Mouse (Mus musculus): Measurements from ENCODE around the gene Glycam1.
"Not testable (repeated sequence)": the region's sequence is repeated elsewhere in the genome, so short reads cannot be mapped to it uniquely, and the experiment has no call there.

- not testable (repeated sequence) for TF ChIP-seq POLR2A (IDR thresholded peaks at IDR 0.05; ENCODE audit: control insufficient read depth in 1 of 2, insufficient read depth in 1 of 2, low read depth in 1 of 2, low read length in 2 of 2, poor library complexity in 1 of 2); CTCF (IDR thresholded peaks at IDR 0.05 in 2 of 3, conservative IDR thresholded peaks at IDR 0.05 in 1 of 3; ENCODE audit: control insufficient read depth in 1 of 3, insufficient read depth in 1 of 3, low read depth in 2 of 3, low read length in 3 of 3, poor library complexity in 1 of 3, severe bottlenecking in 1 of 3); TBP (IDR thresholded peaks at IDR 0.05; ENCODE audit: low read depth, low read length); GATA1 (IDR thresholded peaks at IDR 0.05; ENCODE audit: low read depth, low read length); ZMIZ1 (IDR thresholded peaks at IDR 0.05; ENCODE audit: low read depth, low read length); MXI1 (IDR thresholded peaks at IDR 0.05; ENCODE audit: low read depth, low read length); EP300 (IDR thresholded peaks at IDR 0.05; ENCODE audit: low read depth in 1 of 2, low read length in 2 of 2); CHD1 (IDR thresholded peaks at IDR 0.05; ENCODE audit: low read depth, low read length); RCOR1 (IDR thresholded peaks at IDR 0.05; ENCODE audit: low read depth, low read length); JUND (IDR thresholded peaks at IDR 0.05; ENCODE audit: low read depth, low read length); POLR2AphosphoS2 (IDR thresholded peaks at IDR 0.05; ENCODE audit: low read length); ETS1 (IDR thresholded peaks at IDR 0.05; ENCODE audit: low read depth, low read length); ELF1 (IDR thresholded peaks at IDR 0.05; ENCODE audit: low read depth, low read length)
Observed at GRCm38 (mm10) chr15:103587752-103588151, 22.9 kb upstream of the Glycam1 start.

Measured in MEL (cell line).